Mouse (Mus musculus) left cerebral cortex, postnatal 4 days (tissue): ENCODE data around the gene Sumo1. TPM values are rescaled to one million over a fixed set of nuclear protein-coding genes. Genes with fewer than 3 reads are reported as not detected.
"Not testable (repeated sequence)": the region's sequence is repeated elsewhere in the genome, so short reads cannot be mapped to it uniquely, and the experiment has no call there.

Experiments
- DNase-seq: peaks from one replicate; pipeline ENCODE4 v3.0.0-alpha.2; 2022
- intact Hi-C: fragments of 180-260 bp; cut with DNase I; formaldehyde crosslinking; loops from one replicate; pipeline ENCODE4 v1.15.1; 2025
- total RNA-seq, 2 experiments: library from RNA; stranded (reverse); gene quantifications; 2 replicates each; pipeline ENCODE4 v1.2.3; 2021

Sumo1 gene
- total RNA-seq, 2 experiments from 2014 or later, result 104 to 111 TPM

DNA sequence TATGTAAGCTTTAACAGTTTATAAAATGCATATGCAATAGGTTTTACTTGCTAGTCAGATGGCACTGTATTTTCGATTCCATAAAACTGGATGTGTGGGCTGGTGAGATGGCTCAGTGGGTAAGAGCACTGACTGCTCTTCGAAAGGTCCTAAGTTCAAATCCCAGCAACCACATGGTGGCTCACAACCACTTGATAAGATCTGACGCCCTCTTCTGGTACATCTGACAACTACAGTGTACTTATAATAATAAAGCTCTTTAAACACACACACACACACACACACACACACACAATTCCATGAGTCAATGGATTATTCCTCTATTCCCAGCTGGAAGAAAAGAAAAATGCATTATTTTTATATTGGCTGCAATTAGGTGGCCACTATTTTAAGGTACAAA is 32.3 kb downstream of the Sumo1 start:
- no peak for DNase-seq
- intact Hi-C loops, result no loop called here

DNA sequence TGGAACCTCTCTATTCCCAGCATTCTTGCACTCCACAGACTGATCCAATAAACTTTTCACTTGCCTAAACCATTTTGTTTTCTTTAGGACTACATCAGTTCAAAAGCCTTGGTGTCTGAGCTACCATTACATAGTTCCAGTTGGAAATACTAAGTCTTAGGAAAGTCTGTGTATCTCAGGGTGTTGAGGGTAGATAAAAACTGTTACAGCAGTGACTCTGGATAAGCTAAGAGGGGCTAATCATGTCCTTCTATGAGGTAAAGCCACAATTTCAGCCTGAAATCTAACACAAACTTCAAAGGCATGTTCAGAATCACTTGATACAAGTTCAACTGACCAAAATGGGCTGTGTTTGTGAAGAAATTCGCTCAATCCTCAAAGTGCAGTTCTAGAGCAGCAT is 34.3 kb downstream of the Sumo1 start:
- DNase-seq, result no peak
- intact Hi-C loops, result no loop called here

DNA sequence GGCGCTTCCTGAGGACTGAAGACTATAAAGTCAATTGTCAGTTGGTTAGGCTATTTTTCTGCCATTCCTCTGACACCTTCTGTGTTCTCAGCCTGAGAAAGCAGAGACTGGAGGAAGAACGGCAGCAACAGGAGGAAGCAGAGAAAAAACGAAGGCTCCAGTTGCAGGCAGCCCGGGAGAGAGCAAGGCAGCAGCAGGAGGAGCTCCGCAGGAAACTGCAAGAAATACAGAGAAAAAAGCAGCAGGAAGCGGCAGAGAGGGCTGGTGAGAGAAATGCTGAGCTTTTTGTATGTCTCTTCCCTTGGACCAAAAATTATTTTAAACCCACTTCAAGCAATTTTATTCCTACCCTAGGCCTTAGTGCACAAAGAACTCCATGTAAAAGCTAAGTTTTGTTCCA is 37.6 kb downstream of the Sumo1 start:
- intact Hi-C loops, result no loop called here
- no peak for DNase-seq

DNA sequence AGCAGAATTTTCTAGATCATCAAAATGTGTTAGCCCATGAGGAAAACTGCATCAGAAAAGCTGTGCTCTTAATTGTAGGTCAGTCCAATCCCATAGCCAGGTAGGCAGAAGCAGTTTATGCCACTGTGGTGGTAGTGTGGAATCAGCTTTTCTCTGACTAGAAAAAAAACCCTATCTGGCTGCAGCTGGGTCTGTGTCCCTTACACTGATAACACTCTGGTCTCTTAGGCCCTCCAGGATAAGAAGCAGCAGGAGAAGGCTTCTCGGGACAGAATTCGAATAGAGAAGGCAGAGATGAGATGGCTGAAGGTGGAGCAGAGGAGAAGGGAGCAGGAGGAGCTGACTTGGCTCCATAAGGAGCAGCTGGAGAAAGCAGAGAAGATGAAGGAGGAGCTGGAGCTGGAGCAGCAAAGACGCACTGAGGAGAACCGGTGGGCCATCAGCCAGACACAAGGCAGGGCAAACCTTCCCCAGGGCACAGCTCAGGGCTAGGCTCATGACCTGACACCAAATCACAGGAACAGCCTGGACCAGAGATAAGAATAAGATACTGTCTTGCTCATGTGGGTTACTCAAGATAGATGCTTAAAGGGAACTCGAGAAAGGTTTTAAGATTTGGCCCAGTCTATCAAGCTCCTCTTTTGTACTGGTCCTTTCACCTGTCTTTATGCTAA is 38.5 kb downstream of the Sumo1 start:
- DNase-seq, result no peak
- intact Hi-C loops, result no loop called here

DNA sequence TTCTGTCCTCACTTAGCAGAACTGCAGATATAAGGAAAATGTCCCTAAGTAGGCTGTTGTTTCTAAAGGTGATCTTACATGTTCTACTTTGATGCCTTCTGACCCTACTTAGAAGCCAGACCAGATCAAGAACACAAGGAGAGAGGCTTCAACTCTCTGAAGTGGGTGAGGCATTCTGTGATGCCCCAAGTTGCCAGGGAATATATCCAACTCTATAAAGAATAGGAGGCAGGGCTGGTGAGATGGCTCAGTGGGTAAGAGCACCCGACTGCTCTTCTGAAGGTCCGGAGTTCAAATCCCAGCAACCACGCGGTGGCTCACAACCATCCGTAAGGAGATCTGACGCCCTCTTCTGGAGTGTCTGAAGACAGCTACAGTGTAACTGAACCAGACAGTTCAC is 40.3 kb downstream of the Sumo1 start:
- DNase-seq, intact Hi-C loops: not testable (repeated sequence)

DNA sequence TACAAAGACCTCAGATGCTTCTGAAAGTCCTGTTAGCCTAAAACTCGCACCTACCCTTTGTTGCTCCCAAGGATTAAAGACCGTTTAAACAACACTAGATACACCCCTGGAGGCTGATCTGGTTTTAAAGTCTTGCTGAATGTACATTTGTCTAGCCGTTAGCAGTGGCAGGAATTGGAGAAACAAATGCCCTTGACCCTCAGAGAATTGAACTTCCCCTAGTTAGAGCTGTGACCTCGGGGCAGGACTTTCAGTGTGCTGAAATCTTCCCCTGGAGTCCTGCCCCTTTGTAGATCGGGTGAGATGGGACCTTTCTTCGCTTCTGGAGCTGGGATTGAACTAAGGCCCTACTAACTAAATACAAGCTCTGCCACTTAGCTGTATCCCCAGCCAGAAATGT is 41.4 kb downstream of the Sumo1 start:
- intact Hi-C loops, result loop anchor here (10.0 kb wide), 2 partner anchors 374 to 854 kb away; partner anchors contain the start of gene Cdk15
- DNase-seq, result no peak

DNA sequence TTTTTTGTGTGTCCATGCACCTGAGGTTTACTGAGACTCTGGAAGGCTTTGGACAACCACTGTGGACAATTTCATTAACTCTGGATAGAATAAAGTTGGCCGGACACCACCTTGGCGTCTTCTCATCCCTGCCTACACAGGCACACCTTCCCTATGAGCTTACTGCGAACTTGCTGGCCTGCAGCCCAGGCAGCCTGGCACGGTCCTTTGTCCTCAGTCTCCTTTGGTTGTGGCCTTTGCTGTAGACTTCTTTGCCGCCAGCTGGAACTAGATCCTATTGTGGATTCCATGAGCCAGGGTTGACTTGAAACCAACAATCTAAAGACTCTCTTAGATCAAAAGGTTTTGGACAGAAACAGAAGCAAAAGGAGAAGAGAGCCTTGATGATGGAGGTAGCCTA is 45.2 kb downstream of the Sumo1 start:
- peak; percentile 41 for DNase-seq
- intact Hi-C loops, result loop anchor here (10.0 kb wide), 2 partner anchors 371 to 851 kb away; partner anchors contain the start of gene Cdk15

DNA sequence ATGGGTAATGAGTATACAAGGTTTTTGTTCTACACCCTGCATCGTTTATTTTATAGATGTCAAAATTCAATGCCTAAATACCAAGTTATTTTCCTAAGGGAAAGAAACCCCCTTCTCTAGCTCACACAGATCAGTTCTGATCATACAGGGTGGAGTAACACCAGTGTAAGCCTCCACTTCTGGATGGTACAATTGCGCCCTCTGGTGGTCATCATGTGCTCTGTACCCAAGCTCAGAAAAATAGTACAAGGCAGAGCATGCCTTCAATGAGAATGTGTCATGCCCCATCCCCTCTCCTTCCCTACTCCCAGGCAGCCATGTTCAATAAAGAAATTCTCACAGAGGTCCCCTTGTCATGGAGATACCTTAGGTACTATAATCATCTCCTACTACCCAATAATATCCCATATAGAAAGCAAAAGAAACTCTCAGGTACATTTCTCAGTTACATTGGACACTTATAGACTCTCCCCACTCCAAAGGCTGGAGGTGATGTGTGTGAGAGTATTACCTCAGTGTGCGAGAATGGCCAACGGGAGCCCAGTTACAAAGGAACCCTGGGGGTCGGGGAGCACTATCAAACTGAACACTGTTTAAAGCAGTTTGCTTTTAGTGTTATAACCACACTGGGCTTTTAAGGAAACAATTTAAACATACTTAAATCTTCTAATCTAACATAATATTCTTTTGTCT is 47.2 kb downstream of the Sumo1 start:
- intact Hi-C loops, result loop anchor here (5.0 to 10.0 kb wide), 4 partner anchors 141 to 849 kb away; partner anchors contain the start of genes Cdk15 and Fzd7
- peak; percentile 74 for DNase-seq

DNA sequence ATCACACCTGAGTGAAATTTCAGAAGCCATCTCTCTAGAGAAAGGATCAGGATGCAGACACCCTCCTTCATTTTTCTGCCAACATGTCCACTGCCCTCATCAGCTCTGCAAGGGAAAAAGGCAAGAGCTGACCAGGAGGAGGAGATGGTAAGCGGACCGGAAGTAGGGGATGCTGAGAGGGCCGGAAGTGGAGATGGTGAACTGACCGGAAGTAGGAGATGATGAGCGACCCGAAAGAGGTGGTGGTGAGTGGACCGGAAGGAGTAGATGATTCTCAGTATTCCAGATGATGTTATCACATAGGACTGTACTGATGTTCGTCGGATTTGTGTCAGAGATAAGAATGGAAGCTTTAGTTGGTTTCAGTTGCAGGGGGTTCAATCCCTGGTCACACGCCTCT is 51.4 kb downstream of the Sumo1 start:
- intact Hi-C loops, result no loop called here

DNA sequence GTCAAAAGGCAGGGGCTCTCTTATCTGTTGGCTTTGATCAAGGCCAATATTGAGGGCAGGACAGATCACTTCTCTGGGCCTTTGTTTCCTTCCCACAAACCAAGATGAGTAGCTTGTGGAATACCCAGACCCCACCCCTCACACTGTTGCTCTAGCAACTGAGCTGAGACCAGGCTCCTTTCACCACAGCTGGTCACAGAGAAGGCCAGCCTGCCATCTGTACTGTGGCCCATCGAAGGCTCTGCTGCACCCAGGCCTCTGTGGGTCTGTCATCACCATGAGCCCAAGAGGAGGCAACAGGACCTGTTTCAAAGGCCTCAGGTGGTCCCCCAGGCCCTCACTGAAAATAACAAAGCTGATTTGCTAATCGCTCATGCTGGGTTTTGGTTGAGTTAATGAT is 55.6 kb downstream of the Sumo1 start:
- intact Hi-C loops, result no loop called here

More for the DNA sequence above, 51.4 kb downstream of the Sumo1 start:
- DNase-seq, result no peak

DNA sequence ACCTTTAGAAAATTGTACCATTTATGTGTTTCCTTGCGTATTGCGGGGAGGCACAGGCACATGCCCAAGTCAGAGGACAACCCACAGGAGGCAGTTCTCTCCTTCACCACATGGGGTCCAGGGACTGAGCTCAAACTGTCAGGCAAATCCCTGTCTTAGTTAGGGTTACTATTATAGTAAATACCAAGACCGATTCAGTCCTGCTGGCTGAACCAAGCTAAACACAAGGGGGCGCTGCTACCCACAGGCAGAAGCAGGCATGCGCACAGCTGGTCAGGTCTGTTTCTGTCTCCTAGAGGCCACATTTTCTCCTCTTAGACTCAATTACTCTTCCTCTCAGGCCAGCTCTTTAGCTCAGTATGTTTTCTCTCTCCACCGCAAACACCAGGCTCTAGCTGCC is 56.8 kb downstream of the Sumo1 start:
- peak; percentile 70 for DNase-seq
- intact Hi-C loops, result no loop called here

More for the DNA sequence above, 55.6 kb downstream of the Sumo1 start:
- no peak for DNase-seq

DNA sequence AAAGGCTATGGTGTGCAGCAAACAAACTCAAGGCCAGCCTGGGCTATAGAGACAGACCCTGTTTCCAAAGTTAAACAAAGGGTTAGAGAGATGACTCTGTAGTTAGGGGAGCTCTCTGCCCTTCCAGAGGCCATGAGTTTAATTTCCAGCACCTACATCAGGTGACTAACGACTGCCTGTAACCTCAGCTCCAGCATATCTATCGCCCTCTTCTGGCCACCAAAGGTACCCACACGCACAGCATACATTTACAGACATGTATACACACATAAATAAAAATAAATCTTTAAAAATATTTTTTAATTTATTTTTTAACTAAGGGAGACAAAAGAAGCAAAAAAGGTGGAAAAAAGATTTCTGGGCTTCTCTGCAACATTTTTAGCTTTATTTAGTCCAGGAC is 59.7 kb downstream of the Sumo1 start:
- no peak for DNase-seq
- intact Hi-C loops, result no loop called here

DNA sequence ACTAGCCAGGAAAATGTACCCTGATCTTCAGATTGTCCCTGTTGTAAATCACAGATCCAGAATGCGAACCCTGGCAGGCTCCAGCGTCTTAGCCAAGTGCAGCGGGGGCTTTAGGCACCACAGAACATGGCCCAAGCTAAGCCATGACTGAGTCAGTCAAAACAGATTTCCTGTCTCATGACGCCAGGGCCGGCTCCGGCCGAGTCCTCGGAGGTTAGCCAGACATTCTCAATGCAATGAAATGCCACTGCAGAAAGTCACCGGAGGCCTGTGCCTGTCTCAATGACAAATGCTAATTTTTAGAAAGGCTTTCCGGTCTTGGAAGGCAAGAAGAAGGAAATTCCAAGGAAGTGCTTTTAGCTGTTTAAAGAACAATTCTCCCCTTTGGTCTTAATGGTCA is 60.7 kb downstream of the Sumo1 start:
- intact Hi-C loops, result no loop called here
- DNase-seq, result no peak

DNA sequence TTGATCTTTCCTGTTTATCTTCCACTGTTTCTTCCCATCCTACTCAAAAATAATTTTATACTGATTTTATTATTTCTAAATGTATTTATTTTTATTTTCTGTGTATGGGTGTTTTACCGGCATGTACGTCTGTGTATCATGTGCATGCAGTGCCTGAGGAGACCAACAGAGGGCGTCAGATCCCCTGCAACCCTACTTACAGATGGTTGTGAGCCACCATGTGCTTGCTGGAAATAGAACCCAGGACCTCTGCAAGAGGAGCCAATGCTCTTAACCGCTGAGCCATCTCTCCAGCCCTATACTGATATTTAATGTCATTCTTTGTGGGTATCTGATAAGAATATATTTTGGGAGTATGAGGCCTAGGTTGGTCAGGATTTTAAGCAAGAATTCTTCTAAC is 61.2 kb downstream of the Sumo1 start:
- no peak for DNase-seq
- intact Hi-C loops, result no loop called here

DNA sequence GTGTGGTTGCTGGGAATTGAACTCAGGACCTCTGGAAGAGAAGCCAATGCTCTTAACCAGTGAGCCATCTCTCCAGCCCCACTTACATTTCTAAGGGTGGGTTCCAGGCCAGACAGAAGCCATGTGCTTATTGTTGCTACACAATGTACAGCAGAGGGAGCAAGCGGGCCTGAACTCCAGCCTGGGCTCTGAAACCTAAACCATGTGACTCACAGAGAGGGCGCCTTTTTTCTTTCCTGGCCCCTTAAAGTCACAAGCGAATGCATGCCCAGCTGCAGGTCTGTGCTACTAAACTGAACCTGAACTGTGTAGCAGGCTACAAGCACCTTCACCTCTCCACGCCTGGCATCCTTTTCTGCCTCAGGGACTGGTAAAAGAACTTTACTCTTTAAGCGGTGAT is 61.7 kb downstream of the Sumo1 start:
- intact Hi-C loops, result no loop called here
- DNase-seq, result no peak

DNA sequence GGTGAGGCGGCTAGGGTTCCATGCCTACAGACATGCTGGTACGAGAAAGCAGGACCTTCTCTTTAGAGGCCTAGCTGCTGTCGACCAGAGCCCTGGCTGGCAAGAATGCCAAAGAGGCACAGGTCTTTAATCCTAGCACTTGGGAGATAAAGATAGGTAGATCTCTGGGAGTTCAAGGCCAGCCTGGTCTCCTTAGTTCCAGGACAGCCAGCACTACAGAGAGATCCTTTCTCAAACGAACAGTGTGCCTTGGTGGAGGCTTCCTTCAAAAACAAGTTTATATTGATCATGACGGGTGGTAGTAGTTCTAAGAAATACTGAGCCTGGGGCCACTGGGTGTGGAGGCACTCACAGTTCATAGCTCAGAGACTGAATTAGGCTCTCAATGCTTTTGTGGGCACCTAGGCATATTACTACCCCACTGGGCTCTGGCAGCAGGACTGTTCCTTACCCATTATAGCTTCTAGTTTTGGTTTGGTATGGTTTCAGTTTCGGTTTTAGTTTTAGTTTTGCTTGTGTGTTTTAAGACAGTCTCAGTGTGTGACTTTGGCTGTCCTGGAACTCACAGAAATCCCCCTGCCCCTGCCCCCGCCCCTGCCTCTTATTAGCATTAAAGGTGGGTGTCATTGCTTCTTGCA is 62.4 kb downstream of the Sumo1 start:
- intact Hi-C loops, result no loop called here
- no peak for DNase-seq

DNA sequence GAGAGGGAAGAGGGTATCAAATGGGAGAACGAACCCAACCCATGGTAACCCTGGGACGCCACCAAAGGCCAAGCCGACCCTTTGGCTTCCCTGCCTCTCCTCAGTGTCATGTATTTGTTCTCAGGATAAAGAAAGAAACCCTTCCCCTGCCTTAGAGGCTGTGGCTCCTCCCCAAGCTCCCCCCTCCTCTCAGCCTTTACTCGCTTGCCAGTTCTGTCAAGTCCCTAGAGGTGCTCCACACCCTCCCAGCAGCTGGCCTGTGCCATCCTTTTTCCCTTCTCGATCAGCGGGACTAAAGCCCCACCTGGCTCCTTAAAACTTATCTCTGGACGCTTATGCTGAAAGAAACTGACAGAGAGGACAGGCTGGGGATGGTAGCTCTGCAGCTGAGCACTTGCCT is 63.6 kb downstream of the Sumo1 start:
- intact Hi-C loops, result no loop called here
- DNase-seq, result peak; percentile 64

DNA sequence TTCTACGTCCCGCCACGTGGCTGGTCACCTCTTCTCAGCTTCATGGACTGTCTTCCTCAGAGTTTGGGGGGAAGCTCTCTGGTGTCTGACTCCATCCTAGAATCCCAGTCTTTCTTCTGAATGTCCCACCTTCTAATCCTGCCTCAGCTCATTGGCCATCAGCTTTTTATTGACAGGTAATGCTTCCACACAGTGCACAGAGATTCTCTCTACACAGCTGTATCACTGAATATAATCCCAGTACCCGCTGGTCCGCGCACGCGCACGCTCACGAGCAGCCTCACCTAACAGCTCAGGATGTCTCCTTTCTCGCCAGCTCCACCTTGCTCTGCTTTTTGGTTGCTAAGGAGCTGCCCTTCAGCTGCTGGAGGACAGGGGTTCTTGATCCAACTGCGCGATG is 64.2 kb downstream of the Sumo1 start:
- intact Hi-C loops, result no loop called here

DNA sequence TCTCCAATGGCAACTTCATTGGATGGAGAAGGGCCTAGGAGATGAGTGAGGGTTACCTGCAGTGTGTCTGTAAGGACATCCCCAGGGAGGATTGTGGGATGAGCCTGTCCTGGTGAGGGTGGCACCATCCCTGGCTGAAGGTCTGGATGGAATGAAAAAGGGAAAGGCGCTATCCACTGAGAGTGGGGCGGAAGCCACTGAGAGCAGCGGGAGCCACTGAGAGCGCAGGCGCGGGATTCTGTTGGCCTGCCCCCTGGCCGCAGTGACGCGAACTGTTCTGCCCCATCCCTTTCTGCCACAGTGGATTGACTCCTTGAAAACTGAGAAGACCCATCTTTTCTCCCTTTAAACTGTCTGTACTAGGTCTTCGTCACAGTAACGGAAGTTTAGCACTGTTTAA is 66.7 kb downstream of the Sumo1 start:
- intact Hi-C loops, result no loop called here
- DNase-seq, result peak; percentile 27

More for the DNA sequence above, 64.2 kb downstream of the Sumo1 start:
- no peak for DNase-seq

DNA sequence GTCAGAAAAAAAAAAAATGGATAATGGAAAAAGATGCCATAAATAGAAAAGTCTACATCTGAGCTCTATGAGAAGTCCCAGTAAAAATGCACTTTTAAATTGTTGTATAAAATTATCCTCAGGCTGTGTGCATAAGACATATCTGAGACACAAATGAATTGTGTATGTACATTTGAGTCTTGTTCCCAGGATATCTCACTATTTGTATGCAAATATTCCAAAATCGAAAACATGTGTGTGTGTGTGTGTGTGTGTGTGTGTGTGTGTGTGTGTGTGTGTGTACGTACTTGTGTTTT is 67.3 kb downstream of the Sumo1 start:
- intact Hi-C loops, result no loop called here
- no peak for DNase-seq

DNA sequence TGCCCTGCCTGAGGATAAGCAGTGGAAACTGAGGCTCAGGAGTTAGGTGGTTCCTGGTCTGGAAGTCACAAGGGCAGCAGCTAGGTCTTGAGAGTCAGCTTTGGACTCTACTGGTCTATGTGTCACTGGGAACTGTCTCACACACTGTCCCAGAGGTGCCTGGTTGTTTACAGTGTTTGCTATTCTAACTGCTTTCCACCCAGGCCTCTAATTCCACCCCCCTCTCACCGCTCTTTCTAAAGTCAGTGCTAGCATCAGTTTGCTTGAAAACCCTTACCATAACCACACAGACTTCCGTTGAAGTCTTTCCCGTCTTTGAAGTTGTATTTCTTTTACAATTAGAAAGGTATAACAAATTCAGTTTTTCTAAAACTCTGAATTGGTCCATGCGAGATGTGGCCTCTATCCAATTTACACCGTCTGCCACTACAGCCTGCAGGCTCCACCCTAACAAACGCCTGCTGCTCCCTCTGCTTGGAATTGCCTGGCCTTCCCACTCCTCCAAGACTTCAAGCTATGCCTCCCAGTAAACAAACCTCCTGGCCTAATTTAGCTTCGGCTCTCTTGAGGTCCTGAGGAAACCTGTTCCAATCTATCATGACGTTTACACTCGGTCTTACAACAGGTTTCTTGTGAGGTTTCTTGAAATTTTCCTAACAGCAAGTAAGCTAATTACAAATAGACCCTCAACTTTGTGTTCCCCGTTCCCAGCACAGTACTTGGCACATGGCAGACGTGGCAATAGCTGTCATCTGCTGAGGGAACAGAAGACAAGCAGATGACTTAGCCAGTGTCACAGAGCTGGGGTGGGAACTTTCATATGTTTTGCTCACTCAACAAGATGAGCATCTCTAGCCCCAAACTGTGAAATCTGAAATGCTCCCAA is 67.9 kb downstream of the Sumo1 start:
- DNase-seq, result peak; percentile 55
- intact Hi-C loops, result no loop called here
